Mouse (Mus musculus): ENCODE data around the gene Epb41l4b.

The Epb41l4b gene

GRCm38 (mm10) chr4:57143026-57143937, at the start of gene Epb41l4b:
Gene Epb41l4b (minus strand): TSS chr4:57143437.
- DNase-seq: peak; percentile 89 to 90

GRCm38 (mm10) chr4:57191543-57192283, 48.5 kb upstream of the Epb41l4b start:
- no peak for DNase-seq

GRCm38 (mm10) chr4:57189881-57190280, 46.6 kb upstream of the Epb41l4b start:
- DNase-seq: no peak

GRCm38 (mm10) chr4:57186035-57186434, 42.8 kb upstream of the Epb41l4b start:
- no peak for DNase-seq

GRCm38 (mm10) chr4:57185462-57185861, 42.2 kb upstream of the Epb41l4b start:
- no peak for DNase-seq

- no peak for DNase-seq
These were observed 40.3 kb upstream of the Epb41l4b start for GRCm38 (mm10) chr4:57183493-57183892.

GRCm38 (mm10) chr4:57181538-57181937, 38.3 kb upstream of the Epb41l4b start:
- no peak for DNase-seq

- DNase-seq: no peak
These were observed 35.6 kb upstream of the Epb41l4b start for GRCm38 (mm10) chr4:57178881-57179280.

- no peak for DNase-seq
These were observed 32.1 kb upstream of the Epb41l4b start for GRCm38 (mm10) chr4:57175329-57175728.

- no peak for DNase-seq
These were observed 29.6 kb upstream of the Epb41l4b start for GRCm38 (mm10) chr4:57172861-57173260.

GRCm38 (mm10) chr4:57171817-57172216, 28.6 kb upstream of the Epb41l4b start:
- no peak for DNase-seq

GRCm38 (mm10) chr4:57168680-57169079, 25.4 kb upstream of the Epb41l4b start:
- DNase-seq: no peak

GRCm38 (mm10) chr4:57168277-57168676, 25.0 kb upstream of the Epb41l4b start:
- no peak for DNase-seq

GRCm38 (mm10) chr4:57166922-57167870, 24.0 kb upstream of the Epb41l4b start:
- peak; percentile 2 to 12 for DNase-seq

- DNase-seq: no peak
These were observed 22.4 kb upstream of the Epb41l4b start for GRCm38 (mm10) chr4:57165654-57166053.

- DNase-seq: no peak
These were observed 21.5 kb upstream of the Epb41l4b start for GRCm38 (mm10) chr4:57164578-57165210.

GRCm38 (mm10) chr4:57162789-57163722, 19.8 kb upstream of the Epb41l4b start:
- DNase-seq: no peak

- DNase-seq: no peak
These were observed 17.3 kb upstream of the Epb41l4b start for GRCm38 (mm10) chr4:57160571-57160970.

- DNase-seq: no peak
These were observed 13.4 kb upstream of the Epb41l4b start for GRCm38 (mm10) chr4:57156549-57157169.

- no peak for DNase-seq
These were observed 10.6 kb upstream of the Epb41l4b start for GRCm38 (mm10) chr4:57153838-57154237.
